Mouse (Mus musculus) neural tube, embryonic 11.5 days (tissue): ENCODE measurements around the gene Ypel2. TPM values are rescaled to one million over a fixed set of nuclear protein-coding genes. Genes with fewer than 3 reads are reported as not detected.

Source experiments
- ATAC-seq: fragments of 200-750 bp; cut with Nextera tagmentation; 2 replicates; pipeline ENCODE4 v1.8.0; 2017; ENCODE audit warnings: moderate number of reproducible peaks, mild to moderate bottlenecking, moderate TSS enrichment, moderate library complexity; ENCODE audit not compliant: insufficient read depth, low FRiP score, low TSS enrichment
- DNase-seq: peaks from one replicate; pipeline ENCODE4 v3.0.0-alpha.2; 2015; ENCODE audit warnings: low spot score
- H3K27ac ChIP-seq: fragments of 300-500 bp; sonication (generic); 2 replicates; pipeline ENCODE4 v1.5.1; 2014; ENCODE audit warnings: low read depth, mild to moderate bottlenecking, low read length
- H3K27me3 ChIP-seq: fragments of 300-500 bp; sonication (generic); 2 replicates; pipeline ENCODE4 v1.6.1; 2014; ENCODE audit warnings: mild to moderate bottlenecking, low read length, mixed read lengths; ENCODE audit not compliant: control insufficient read depth, insufficient read depth
- H3K36me3 ChIP-seq: fragments of 300-500 bp; sonication (generic); 2 replicates; pipeline ENCODE4 v1.6.1; 2014; ENCODE audit warnings: mild to moderate bottlenecking, low read length, moderate library complexity, mixed read lengths; ENCODE audit not compliant: control insufficient read depth, insufficient read depth
- H3K4me1 ChIP-seq: fragments of 300-500 bp; sonication (generic); 2 replicates; pipeline ENCODE4 v1.6.1; 2014; ENCODE audit warnings: low read length, mixed read lengths; ENCODE audit not compliant: control insufficient read depth, insufficient read depth
- H3K4me2 ChIP-seq: fragments of 300-500 bp; sonication (generic); 2 replicates; pipeline ENCODE4 v1.6.1; 2014; ENCODE audit warnings: low read depth, mild to moderate bottlenecking, moderate library complexity
- H3K4me3 ChIP-seq: fragments of 300-500 bp; sonication (generic); 2 replicates; pipeline ENCODE4 v1.5.1; 2014; ENCODE audit warnings: low read depth, low read length
- H3K9ac ChIP-seq: fragments of 300-500 bp; sonication (generic); 2 replicates; pipeline ENCODE4 v1.6.1; 2014; ENCODE audit warnings: mild to moderate bottlenecking, low read length
- H3K9me3 ChIP-seq: fragments of 300-500 bp; sonication (generic); 2 replicates; pipeline ENCODE4 v1.6.1; 2016; ENCODE audit warnings: low read length; ENCODE audit not compliant: control insufficient read depth
- WGBS: fragments of 180-500 bp; shearing (Covaris S2); extraction: QIAGEN DNeasy Blood & Tissue Kit; methylation state at CpG from one replicate; pipeline ENCODE4 v1.1.7; 2014; 5-methylcytosine and 5-hydroxymethylcytosine counted together
- polyA plus RNA-seq: library from polyadenylated mRNA; unstranded; fragments of >200 nt; fragmentation: Nextera tagmentation; extraction: Ambion mirVana; gene quantifications from 2 replicates; pipeline ENCODE4 v1.2.1, GENCODE M21; 2014

Gene Ypel2
- polyA plus RNA-seq, 1 experiment from 2014 or later, result 7.0 TPM

DNA sequence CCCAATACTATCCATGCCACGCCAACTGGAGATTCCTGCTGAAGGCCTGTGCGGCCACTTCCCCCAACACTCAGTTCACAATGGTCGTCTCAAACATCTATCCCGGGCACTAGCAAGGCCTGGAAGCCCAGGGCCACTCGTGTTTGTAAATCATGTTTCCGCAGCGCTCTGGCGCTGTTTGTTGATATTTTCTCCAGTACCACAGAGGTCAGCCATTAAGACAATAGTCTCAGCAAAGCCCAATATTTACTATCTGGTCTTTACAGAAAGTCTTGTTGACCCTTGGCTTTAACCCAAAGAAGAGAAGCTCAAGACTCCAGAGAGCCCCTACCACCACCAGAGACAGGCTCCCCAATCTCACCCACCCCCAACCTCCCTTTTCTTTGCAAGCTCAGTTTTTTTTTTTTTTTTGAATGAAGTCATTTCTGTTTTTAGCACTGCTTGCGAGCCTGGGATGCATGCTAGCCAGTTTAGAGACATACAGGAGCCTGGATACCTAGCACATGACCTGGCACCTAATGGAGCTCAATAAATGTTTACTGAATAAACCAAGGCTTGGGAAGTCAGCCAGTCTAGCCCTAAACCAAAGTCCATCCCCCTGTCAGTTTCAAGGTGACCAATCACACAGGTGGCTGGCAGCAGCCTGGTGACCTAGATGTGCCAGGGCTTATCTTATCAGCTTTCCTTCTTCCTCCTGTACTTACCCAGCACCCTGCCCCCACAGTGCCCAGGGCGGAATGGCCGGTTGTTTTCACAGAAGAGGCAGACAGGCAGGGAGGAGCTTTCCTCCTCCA lies 31.8 kb downstream of the Ypel2 start:
- 82% methylated on average over 11 of the region's 11 CpGs for WGBS
- Histone ChIP-seq H3K4me2 (no peak overlapping the region), H3K9ac (no peak overlapping the region; the same call in 1 of the 2 replicates), H3K4me1 (peaks cover 15% of the 10 kb centered on the region; the same call in 1 of the 2 replicates), H3K36me3 (no peaks in the 10 kb centered on the region), H3K4me3 (no peak overlapping the region), H3K9me3 (no peaks in the 10 kb centered on the region), H3K27me3 (no peaks in the 10 kb centered on the region), H3K27ac (no peak overlapping the region)
- no peak for DNase-seq
- ATAC-seq, result no peak

DNA sequence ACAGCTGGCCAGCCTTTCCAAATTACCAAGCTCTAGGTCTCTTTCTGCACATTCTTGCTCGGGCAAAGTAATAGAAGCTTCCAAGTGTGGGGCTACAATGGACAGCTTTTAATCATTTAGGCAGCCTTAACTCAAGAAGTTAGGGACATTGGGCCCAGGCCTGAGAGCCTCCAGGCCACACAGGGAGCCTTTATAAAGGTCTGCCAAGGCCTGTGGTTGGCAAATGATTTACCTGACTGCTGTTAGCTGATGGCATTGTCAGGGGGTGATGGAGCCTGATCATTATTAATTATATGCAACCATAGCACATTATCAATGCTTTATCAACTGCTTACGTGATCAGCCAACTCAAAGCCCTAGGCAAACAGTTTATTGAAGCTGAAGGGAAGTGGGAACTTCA lies 33.2 kb downstream of the Ypel2 start:
- Histone ChIP-seq H3K36me3 (no peaks in the 10 kb centered on the region), H3K4me3 (no peak overlapping the region), H3K4me2 (no peak overlapping the region), H3K9ac (no peak overlapping the region), H3K9me3 (no peaks in the 10 kb centered on the region), H3K4me1 (peaks cover 15% of the 10 kb centered on the region; the same call in 1 of the 2 replicates), H3K27ac (0 out of 2 replicates have a peak overlapping the region, but pooled peaks have one; percentile 20), H3K27me3 (no peaks in the 10 kb centered on the region)
- WGBS, result 35% methylated on average over 2 of the region's 2 CpGs
- no peak for ATAC-seq
- DNase-seq, result no peak

GRCm38 (mm10) chr11:86958721-86959675 lies 34.5 kb downstream of the Ypel2 start:
- no peak for DNase-seq
- no peak overlapping the region for H3K4me2 ChIP-seq
- H3K27me3 ChIP-seq, result no peaks in the 10 kb centered on the region
- no peaks in the 10 kb centered on the region for H3K9me3 ChIP-seq
- H3K4me1 ChIP-seq, result peaks cover 15% of the 10 kb centered on the region; the same call in 1 of the 2 replicates
- no peak overlapping the region for H3K27ac ChIP-seq
- no peak overlapping the region for H3K4me3 ChIP-seq
- no peaks in the 10 kb centered on the region for H3K36me3 ChIP-seq
- no peak overlapping the region for H3K9ac ChIP-seq
- ATAC-seq, result no peak
- 53% methylated on average over 12 of the region's 12 CpGs for WGBS

GRCm38 (mm10) chr11:86958182-86958581 lies 35.3 kb downstream of the Ypel2 start:
- no peak overlapping the region for H3K27ac ChIP-seq
- H3K36me3 ChIP-seq, result no peaks in the 10 kb centered on the region
- no peak overlapping the region for H3K4me3 ChIP-seq
- no peak overlapping the region for H3K4me2 ChIP-seq
- ATAC-seq, result no peak
- H3K9ac ChIP-seq, result no peak overlapping the region
- 73% methylated on average over 6 of the region's 6 CpGs for WGBS
- peaks cover 15% of the 10 kb centered on the region; the same call in 1 of the 2 replicates for H3K4me1 ChIP-seq
- no peaks in the 10 kb centered on the region for H3K27me3 ChIP-seq
- no peak for DNase-seq
- H3K9me3 ChIP-seq, result no peaks in the 10 kb centered on the region

DNA sequence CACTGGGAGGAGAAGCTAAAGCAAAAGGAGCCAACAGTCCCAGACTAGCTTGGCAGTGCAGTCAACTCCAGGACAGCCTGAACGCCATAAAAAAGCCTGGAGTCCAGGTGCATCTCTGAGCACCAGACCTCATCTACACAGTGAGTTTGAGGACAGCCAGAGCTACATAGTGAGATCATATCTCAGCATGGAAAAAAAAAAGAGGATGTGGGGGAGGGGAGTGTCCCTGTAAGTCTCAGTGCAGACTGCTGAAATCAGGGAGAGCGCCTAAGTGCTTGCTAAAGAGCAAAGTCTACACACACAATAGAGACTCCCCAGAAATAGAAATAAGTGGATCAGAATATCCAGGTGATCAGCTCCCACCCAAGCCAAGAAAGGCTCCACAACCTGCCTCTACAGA lies 37.1 kb downstream of the Ypel2 start:
- H3K36me3 ChIP-seq, result no peaks in the 10 kb centered on the region
- H3K4me2 ChIP-seq, result no peak overlapping the region
- 75% methylated on average over 2 of the region's 2 CpGs for WGBS
- H3K9ac ChIP-seq, result no peak overlapping the region
- no peak for DNase-seq
- H3K4me3 ChIP-seq, result no peak overlapping the region
- no peak overlapping the region for H3K27ac ChIP-seq
- no peaks in the 10 kb centered on the region for H3K9me3 ChIP-seq
- no peaks in the 10 kb centered on the region for H3K27me3 ChIP-seq
- peaks cover 13% of the 10 kb centered on the region; the same call in 1 of the 2 replicates for H3K4me1 ChIP-seq
- no peak for ATAC-seq

DNA sequence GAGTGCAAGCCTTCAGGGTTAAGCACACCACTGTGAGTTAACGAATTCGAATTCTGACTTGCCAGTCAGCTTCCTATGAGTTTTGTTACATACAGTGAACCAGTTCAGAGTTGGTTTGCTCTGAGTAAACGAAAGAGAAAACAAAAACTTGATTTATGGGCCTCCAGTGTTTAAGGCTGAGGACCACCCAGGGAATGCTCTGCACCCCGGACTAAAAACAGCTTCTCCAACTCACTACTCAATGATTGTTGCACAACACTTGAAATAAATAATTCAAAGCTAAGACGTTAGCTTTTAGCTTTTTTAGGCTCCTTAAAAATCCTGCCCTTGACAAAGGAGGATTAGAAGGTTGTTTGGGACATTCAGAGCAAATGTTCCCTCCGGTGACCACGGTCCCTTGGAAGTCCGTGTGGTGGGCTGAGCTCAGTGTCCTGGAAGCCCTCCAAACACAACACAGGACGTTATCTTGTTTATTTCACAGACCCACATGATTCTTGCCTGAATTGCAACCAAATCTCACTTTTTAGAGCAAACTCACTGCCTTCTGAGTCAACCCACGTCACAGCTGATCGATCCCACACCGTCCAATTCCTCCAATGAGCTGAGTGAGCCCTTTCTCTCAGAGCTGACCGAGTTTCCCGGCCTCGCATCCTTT lies 38.8 kb downstream of the Ypel2 start:
- WGBS, result 73% methylated on average over 15 of the region's 15 CpGs
- Histone ChIP-seq H3K4me1 (peaks cover 12% of the 10 kb centered on the region; the same call in 1 of the 2 replicates), H3K9me3 (no peaks in the 10 kb centered on the region), H3K27me3 (no peaks in the 10 kb centered on the region), H3K9ac (no peak overlapping the region), H3K27ac (no peak overlapping the region), H3K4me2 (no peak overlapping the region), H3K36me3 (no peaks in the 10 kb centered on the region), H3K4me3 (no peak overlapping the region)
- ATAC-seq (no peak), DNase-seq (no peak)

DNA sequence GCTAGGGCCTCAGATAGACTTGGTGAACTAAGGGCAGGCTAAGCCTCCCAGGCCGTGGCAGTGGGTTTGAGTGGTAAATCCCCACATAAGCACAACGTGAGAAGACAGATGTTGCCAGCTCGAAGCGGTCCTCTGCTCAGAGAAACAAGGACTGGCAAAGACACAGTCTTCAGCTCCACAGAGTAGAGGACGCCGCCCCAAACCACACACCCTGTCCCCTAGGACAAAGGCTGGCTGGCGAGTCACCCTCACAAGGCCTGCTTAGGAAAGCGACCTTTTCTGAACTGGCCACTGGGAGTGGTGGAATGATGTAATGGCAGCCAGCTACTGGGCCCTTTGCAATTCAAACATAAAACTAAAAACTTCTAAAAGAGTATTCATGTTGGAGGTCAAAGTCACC lies 40.4 kb downstream of the Ypel2 start:
- Histone ChIP-seq H3K27me3 (no peaks in the 10 kb centered on the region), H3K9ac (no peak overlapping the region), H3K36me3 (no peaks in the 10 kb centered on the region), H3K4me3 (no peak overlapping the region), H3K27ac (no peak overlapping the region), H3K9me3 (no peaks in the 10 kb centered on the region), H3K4me2 (no peak overlapping the region), H3K4me1 (peaks cover 5% of the 10 kb centered on the region; the same call in 1 of the 2 replicates)
- ATAC-seq (no peak), DNase-seq (no peak)
- 80% methylated on average over 8 of the region's 8 CpGs for WGBS

DNA sequence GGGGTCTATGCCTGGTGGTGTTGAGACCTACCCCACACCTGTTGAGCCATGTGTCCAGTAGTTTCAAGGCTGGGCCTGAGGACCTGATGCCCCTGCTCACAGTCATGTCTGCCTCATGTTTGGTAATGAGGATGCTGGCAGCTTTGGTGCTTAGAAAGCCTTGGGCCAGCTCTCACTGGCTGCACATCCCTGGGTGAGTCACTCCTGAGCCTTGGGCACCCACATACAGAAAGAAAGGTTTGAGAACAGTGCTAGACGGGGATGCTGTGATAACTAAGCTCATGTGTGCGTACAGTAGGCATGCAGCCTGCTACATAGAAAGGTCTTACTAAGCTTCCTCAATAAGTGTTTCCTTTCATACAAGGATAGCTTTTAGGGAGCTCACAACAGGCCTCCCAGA lies 40.8 kb downstream of the Ypel2 start:
- no peaks in the 10 kb centered on the region for H3K27me3 ChIP-seq
- no peak overlapping the region for H3K9ac ChIP-seq
- H3K4me3 ChIP-seq, result no peak overlapping the region
- no peak overlapping the region for H3K4me2 ChIP-seq
- DNase-seq, result no peak
- H3K9me3 ChIP-seq, result no peaks in the 10 kb centered on the region
- 95% methylated on average over 2 of the region's 2 CpGs for WGBS
- H3K4me1 ChIP-seq, result peaks cover 3% of the 10 kb centered on the region; the same call in 1 of the 2 replicates
- ATAC-seq, result no peak
- H3K36me3 ChIP-seq, result no peaks in the 10 kb centered on the region
- no peak overlapping the region for H3K27ac ChIP-seq
